Mouse (Mus musculus): ENCODE results near the gene Nceh1.

- TF ChIP-seq CTCF (IDR thresholded peaks at IDR 0.05): peak; percentile 73
- peak; percentile 90 for TF ChIP-seq EP300 (IDR thresholded peaks at IDR 0.05)
Observed at GRCm38 (mm10) chr3:27228530-27229309, 46.0 kb downstream of the Nceh1 start.
